Mouse (Mus musculus) cerebellum, postnatal 14 days (tissue): ENCODE data around the gene Cd3e.
A peak's percentile ranks its signal among the peaks of the same experiment; 100 is the strongest.
"Not testable (repeated sequence)": the region's sequence is repeated elsewhere in the genome, so short reads cannot be mapped to it uniquely, and the experiment has no call there.

Source experiments
- DNase-seq, 2 experiments: peaks; one replicate each; pipeline ENCODE4 v3.0.0; 2021; ENCODE audit warnings: mixed read lengths in 2 of 2

The Cd3e gene

DNA sequence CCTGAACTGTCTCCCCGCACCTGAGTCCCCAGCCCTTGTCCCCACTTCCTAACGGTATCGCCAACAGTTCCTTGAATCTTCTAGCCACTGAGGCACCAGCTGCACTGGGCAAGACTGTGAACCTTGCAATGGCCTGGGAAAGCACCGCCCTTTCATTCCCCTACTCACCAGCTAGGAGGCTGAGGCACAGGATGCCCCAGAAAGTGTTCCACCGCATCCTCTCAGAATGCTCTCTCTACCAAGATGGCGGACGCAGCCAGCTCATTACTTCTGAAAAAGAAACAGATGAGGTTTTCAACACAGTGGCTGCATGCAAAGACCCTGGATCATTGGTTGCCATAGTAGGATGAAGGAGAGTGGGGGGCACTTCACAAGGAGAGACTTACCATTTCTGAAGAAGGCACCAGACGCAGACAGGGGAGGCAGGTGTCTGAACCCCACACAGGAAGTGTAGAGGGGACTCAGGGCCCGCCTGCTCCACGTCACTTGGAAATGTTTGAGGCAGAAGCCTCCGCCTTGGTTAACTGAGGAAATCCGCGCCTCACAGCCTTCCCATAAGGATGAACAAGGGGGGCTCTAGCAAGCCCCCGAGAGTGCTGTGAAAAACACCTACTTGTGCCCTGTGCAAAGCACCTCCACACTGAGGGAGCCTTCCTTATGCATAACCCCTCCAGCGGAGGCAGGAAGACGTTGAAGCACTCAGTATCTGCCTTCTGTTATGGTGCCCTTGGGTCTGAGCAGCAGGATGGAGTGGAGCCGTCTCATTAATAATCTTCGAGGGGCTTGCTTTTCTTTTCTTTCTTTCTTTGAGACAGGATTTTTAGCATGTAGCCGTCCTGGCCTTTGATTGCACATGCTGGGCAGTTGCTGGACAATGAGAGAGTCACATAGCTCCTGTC is at the start of gene Cd3e:
TSS of gene Cd3e (minus strand) at position 448 of the 899 bp plus-strand sequence.
- DNase-seq = no peak

DNA sequence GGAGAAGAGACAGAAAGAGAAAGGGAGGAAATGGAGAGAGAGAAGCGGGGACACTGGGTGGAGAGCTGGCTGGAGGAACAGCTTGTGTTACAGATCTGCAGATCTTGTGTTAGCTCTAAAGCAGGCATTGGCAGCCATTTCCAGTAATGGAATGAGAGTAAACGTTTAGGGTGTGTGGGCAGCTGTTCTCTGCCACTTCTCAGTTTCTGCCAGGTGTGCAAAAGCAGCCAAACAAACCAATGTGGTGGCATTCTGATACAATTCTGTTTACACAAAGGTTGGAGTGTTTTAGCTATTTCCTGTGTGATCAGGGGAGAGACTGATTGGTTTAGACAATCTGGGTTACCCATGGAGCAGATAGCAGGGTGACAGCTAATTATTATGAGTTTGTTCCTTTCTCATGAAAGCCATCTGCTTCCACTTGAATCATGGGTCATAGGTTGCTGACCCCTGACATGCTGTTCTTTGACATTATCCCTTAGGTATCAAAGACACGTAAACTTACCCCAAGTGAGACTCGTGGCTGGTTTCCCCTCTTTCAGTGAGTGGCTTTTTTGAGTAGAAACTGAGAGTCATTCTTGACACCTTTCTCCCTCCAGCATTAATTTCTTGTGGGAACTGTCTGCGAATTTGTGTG is 49.0 kb upstream of the Cd3e start:
- no peak for DNase-seq

DNA sequence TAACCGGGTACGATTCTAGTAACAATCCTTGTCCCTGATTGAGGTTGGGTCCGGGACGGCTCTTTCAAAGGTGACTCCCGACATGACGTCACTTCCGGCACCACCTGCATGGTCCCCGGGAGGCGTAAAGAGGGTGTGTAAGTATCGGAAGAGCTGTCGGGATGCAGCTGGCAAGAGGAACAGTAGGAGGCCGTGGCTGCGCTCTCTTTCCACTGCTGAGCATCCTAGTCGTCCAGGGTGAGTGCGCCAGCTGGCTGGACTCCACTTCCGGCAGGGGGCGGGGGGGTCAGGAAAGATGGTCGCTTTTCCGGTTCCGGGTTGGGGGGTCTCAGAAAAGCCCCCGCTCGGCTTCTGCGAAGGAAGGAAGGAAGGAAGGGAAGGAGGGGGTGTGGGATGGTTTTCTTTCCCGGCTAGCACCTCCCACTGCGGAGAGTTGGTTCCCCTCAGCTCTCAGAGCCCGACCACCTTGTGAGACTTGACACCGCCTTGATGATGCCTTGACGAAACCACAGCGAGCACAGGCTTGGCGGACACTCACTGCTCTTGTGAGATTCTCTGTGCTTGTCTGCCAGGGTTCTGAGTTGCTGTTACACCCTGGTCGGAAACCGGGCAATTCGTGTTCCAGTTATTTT is 45.8 kb upstream of the Cd3e start, which contains the start of gene Mpzl3:
TSS of gene Mpzl3 (plus strand) at position 105 of the 632 bp plus-strand sequence.
- DNase-seq = peak; percentile 94 to 97

DNA sequence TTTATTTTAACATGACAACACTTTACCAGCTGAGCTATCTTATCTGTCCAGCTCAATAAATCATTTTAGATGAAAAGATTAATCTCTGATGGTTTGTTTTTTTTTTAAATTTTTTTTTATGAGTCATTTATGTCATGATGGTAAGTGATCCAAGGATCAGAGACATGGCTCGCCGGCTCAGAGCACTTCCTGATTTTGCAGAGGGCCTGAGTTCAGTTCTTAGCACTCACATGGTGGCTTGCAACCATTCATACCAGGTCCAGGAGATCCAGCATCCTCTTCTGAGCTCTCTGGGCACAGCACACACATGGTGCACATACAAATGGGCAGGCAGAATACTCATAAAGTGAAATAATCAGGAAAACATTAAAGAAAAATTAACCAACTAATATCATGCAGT is 40.9 kb upstream of the Cd3e start:
- no peak for DNase-seq

DNA sequence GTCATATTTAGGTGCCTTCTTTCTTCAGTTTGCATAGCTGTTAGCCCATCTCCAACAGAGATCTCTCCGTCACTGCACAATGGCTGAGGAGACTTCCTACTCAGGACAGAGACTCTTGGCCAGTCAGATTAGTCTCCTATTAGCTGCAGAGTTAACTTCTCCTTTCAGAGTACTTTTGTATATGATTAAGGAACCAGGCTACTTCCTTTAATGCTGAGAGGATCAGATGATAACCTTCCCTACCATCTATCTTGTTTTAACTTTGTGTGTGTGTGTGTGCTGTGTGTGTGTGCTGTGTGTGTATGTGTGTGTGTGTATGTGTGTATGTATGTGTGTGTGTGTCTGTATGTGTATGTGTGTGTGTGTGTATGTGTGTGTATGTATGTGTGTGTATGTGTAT is 40.3 kb upstream of the Cd3e start:
- DNase-seq = no peak

DNA sequence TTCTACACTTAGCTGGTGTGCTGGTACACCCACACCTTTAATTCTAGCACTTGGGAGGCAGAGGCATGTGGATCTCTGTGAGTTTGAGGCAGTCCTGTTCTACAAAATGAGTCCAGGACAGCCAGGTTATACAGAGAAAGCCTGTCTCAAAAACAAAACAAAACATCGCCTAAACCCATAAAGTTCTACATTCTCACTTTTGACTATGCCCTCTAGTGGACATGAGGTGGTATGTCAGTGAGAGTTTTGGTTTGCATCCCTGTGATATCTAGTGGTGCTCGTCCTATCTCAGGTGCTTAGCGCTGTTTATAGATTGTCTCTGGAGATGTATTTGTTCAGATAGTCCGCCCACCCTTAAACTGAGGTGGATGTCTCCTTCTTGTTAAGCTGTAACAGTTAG is 39.1 kb upstream of the Cd3e start:
- DNase-seq = peak; percentile 37 to 49

DNA sequence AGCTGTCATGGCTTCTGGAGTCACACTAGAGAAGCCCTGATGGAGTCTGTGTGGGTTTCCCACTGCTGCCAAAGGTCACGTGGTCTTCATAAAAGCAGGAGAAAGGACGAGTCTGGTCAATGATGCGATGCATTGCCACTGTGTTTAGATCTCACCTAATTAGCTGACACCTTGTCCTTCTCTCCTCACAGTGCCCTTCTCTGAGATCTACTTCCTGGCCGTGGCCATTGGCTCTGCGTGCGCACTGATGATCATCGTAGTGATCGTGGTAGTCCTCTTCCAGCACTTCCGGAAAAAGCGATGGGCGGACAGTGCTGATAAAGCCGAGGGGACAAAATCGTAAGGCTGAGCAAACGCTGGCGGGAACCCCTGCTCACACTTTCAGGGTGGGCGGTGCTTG is 37.5 kb upstream of the Cd3e start:
- no peak for DNase-seq

DNA sequence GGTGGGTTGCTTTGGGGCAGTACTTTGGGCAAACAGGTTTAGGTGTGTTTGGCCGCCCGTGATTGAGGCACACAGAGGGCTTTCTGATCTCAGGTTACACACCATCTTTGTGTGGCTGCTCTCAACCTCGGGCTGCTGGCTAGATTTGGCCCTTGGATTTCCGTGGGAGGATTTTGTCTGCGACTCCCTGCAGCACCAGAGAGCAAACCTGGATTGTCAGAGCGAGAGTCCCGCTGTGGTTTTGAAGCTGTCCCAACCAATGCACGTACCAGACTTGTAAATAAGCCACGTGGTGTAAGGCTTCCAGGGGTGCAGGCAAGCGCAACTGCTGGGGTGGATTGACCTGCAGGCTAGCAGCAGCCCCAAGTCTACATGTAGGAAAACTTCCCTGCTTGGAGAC is 33.5 kb upstream of the Cd3e start:
- no peak for DNase-seq

DNA sequence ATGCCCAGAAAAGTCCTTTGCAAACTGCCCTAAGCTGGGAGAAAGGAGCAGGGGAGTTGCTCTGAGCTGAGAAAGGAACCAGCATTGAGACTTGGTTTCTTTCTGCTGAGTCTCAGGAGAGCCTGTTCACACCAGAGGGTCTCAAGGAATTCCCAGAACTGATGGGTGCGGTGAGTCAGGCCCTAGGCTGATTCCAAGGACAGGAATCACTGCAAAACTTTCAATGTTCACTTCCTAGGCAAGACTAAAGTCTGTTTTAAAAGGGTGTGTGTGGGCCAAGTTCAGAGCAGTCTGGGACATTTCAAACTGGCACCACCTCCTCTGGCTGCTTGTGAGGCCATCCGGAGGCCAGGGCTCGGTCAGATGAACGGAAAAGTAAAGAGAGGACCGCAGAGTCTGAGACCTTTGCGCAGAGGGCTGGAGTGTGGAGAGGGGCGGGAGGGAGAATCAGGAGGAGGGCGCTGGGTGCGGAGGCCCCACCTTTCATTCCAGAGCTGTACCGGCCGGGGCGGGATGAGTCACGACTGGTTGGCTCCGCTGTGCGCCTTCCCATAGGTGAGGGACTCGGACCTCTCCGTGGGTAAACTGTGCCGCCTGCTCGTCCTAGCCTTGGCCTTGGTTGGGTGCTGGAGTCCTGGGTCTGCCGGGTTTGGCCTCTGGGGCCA is 32.8 kb upstream of the Cd3e start:
- no peak for DNase-seq

DNA sequence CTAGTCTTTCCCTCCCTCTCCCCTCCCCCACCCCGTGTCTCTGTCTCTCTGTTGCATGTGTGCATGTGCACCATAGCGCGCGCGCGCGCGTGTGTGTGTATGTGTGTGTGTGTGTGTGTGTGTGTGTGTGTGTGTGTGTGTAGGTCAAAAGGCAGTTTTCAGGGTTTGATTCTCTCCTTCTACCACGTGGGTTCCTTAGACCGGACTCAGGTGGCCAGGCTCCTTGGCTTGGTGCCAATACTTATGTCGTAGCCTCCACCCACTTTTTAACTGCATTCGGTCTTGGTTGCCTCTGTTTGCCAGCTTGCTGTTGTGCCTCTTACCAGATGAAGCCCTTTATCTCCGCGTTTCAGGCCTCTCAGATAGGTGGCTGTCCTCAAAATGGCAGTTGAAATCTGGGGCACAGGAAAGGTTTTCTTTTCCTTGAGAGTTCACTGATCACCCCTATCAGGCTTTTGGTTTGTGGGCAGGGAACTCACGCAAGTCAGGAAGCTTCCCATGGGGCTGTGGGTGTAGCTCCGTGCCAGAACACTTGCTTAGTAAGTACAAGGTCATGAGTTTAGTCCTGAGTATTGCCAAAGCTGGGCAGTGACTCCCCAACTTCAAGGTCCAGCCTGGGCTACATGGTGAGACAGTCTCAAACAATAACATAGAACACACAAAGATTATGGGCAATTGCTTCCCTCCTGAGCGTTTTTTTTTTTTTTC is 31.9 kb upstream of the Cd3e start:
- no peak for DNase-seq

DNA sequence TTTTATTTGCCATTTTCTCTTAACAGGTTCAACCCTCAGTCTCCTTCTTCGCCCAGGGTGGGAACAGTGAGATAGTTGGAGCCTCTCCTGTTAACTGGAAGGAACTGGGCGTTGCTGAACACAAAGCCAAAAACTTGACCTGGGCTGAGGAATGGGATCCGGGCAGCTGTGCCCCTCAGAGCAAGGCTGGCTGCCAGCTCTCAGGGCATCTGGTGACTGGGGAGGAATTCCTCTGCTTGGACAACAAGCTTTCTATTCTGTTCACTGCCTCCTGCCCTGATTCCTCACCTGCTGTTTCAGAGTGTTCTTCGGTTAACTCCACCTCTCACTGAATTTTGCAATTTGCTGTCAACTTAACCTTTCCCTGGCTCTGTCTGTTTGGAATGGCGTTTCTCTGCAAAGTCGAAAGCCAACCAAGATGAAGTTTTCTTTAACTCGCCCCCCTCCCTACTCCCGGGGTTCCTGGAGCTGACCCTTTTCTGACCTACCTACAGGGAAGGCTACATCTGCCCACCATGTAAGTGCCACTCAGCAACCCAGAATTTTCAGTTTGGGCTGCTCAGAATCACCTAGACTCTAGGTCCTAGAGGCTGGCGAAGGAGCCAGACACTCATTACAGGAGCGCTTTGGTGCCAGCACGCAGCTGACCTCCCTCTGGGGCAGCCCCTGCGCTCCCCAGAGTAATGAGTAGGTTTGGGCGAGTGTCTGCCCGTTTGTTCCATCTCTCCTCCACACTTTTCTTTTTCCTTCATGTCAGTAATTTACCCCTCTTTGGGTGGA is 30.8 kb upstream of the Cd3e start:
- DNase-seq = no peak

DNA sequence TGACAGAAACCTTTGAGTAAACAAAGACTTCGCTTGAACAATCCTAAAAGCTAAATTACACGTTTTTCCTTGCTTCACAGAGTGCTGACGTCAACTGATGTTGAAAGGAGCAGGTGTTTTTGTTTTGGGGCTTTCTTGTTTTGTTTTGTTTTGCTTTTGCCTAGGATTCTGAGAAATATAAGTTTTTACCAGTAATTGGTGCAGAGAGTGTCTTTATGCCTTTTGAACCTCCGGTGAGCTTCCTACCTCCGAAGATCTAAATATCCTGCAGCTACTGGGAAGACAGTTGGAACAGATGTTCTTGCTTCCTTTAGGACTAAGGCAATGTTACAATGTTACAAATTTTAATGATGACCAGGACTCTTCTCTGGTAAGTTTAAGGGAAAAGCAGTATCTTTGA is 30.1 kb upstream of the Cd3e start, which contains the start of gene Mpzl2:
TSS of gene Mpzl2 (plus strand) at position 301 of the 400 bp plus-strand sequence.
- DNase-seq = no peak

DNA sequence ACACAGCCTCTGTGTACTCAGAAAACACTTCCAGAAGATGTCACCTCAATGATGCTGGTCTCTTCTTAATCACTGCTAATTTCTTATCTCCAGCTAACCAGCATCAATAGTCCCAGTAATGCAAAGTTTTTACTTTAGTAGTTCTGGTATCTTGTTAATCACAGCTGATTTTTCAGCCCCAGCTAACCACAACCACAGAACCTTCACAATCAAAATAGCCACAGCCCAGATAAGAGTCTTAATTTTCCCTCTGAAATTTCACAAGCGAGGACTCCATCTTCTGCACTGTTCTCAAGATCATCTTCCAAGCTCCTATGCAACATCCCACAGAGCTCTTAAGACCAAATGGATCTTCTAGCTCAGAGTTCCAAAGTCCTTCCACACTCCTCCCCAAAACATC is 28.4 kb upstream of the Cd3e start:
- DNase-seq = not testable (repeated sequence)

DNA sequence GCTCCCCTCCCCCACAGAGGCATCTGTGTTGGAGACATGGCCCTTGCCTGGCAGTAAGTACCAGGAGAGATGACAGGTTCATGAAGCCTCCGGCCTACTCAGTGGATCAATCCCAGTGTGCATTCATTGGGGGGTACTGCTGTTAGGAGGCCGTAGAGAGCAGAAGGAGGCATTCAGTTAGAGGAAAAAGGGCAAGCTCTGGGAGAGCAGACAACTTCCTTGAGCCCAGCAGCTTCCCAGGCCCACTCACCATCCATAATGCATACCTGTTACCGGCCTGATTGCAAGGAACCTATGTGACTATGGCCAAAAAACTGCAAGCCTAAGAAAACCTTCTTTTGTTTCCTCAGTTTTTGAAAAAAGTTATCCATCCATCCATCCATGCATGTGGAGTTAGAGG is 25.1 kb upstream of the Cd3e start:
- no peak for DNase-seq

DNA sequence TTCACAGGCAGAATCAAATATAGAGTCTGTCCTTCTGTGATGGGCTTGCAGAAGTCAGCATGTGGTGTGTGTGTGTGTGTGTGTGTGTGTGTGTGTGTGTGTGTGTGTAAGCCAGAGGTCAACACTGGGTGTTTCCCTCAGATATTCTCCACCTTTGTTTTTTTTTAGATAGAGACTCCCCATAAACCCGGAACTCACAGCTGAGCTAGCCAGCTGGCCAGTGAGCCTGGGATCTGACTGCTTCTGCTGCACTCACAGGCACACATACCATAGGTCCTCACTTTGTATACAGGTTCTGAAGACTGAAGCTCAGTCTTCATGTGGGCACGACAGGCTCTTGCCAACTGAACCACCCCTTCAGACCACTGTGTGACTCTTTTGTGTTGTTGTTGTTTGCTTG is 22.8 kb upstream of the Cd3e start:
- DNase-seq = no peak

DNA sequence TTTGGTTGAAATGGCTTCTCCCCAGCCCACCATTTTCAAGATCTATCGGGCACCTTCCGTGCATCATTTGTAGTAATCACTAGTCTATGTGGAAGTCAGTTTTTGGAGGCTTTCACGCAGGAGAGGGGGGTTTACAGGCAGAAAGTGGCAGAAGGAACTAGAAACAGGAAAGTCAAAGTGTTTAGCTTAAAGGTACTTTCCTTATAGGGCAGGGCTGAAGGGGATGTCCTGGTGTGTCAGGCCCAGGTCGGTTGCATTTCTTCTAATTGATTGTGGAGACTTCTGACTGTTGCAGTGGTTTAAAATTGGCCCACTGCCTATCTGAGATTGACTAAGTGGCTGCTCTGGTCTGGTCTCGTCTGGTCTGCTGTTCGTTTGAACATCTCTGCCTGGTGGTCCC is 20.9 kb upstream of the Cd3e start:
- no peak for DNase-seq

DNA sequence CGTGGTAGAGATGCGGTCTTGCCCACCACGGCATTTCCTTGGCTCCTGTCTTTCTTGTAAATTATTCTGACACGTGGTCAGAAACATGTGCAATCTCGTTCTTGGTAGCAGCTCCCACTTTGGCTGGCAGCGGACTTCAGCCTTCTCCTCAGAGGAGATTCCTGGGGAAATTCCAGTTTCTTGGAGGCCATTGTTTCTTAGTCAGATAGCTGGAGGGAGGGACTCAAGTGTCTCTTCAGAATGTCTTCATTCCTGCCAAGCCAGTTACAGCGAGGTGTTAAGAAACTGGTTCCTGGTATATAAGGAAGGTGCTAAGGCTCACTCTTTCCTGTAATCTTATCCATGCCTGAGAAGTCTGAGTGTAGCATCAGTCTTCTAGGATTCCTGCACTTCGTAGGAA is 17.9 kb upstream of the Cd3e start:
- DNase-seq = no peak

DNA sequence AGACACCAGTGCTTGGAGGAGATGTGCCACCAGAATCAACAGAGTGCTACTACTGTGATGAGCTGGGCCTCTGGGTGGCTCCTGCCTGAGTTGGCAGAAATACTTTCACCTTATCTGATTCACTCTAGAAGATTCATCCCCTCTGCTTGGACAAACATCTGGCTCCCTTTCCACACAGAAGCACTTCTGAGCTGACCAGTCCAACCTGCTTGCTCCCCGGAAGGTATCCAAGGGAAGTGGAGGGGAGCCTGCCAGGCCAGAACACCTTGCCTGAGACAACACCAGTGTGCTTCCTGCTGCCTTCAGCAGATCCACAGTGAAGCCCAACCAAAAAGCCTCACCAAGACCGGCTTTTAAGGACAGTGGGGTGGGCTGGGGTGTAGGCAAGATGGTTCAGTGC is 14.8 kb upstream of the Cd3e start:
- no peak for DNase-seq

DNA sequence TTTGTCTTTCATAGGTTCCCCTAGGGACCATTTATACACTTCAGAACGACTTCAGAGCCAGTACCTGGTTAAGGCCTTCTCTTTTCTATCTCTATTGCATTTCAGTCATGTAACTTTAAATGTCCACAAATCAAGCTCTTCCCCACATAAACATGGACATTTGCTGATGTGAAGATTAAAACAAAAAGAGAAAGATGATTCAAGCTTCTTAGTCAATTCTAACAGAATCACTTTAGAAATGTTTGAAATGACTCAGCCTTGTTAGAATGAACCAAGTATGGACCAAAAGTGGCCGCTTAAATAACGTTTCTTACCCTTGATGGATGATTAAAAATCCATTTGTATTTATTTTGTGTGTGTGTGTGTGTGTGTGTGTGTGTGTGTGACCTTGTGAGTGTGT is 14.2 kb upstream of the Cd3e start:
- no peak for DNase-seq

DNA sequence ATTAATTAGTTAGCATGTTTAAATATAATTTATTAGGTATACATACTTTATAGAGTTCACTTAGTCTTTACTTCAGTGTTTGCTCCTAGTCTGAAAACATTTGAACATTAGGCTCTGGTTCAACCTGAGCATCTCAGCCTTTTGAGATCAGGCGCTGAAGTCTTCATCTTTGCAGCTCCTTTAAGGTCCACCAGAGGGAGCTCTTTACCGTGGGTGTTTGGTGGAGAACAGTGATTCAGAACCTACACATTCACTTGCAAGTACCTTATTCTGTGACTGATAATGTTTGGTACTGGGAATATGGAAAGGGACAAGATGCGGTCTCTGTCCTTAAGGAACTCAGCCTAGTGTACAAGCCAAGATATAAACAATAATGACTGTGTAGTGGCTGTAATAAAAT is 13.4 kb upstream of the Cd3e start:
- DNase-seq = peak; percentile 81 to 84

DNA sequence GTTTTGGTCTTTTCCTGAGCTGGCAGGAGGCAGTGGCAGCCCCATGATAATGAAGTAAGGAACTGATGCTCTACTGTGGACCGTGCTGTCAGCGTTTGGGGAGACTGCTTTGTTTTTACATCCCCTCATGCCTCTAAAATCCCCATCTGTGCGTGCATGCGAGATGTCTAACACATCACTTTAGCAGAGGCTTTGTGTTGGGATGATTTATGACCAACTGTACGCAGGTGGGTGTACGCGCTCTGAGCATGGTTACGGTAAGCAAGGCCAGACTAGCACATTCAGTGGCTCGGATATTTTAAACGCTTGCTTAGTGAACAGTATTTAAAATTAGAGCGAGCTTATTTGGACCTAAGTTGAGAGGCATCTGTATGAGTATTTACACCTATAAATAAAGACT is 8.6 kb upstream of the Cd3e start:
- DNase-seq = no peak

DNA sequence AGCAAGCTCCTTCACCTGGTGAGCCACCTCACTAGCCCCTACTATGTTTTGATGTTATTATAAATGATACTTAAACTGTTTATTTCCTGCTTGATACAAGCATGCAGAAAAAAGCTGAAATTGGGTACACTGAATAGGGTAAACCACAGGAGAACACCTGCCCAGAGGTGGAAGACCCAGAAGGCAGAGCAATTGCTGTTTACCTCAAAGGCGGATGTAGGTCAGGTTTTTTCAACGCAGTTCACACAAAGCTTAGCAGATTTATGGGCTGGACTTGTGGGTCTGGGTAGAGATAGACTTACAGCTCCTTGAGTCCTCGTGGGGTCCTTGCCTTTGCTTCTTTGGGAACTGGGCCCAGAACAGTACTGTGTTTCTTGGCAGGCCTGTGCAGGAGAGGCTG is 6.4 kb upstream of the Cd3e start:
- DNase-seq = no peak
